Mouse (Mus musculus) MEL (cell line): ENCODE results near the gene Iqck. TPM values are rescaled to one million over a fixed set of nuclear protein-coding genes. Genes with fewer than 3 reads are reported as not detected.

Source experiments
- DNase-seq: peaks from one replicate; pipeline ENCODE4 v3.0.0; 2011; ENCODE audit warnings: low read depth, low spot score
- H3K27ac ChIP-seq: 2 replicates; pipeline ENCODE4 v1.5.1; 2012; ENCODE audit warnings: low read depth, mild to moderate bottlenecking, control low read depth, low read length, moderate library complexity; ENCODE audit not compliant: control insufficient read depth
- H3K27me3 ChIP-seq, 2 experiments: fragments of 150-350 bp in 1 of 2; sonication (generic) in 1 of 2; 2 replicates each; pipeline ENCODE4 v1.6.1; 2012; ENCODE audit warnings: low read length in 2 of 2, mild to moderate bottlenecking in 2 of 2, improper control_type of control experiment in 1 of 2, moderate library complexity in 1 of 2; ENCODE audit not compliant: insufficient read depth in 2 of 2, control insufficient read depth in 1 of 2
- H3K36me3 ChIP-seq, 2 experiments: 2 replicates each; pipeline ENCODE4 v1.6.1; 2012 to 2014; ENCODE audit warnings: low read length in 2 of 2, improper control_type of control experiment in 1 of 2, inconsistent platforms in 1 of 2, mild to moderate bottlenecking in 1 of 2; ENCODE audit not compliant: insufficient read depth in 2 of 2, control insufficient read depth in 1 of 2
- H3K4me1 ChIP-seq, 2 experiments: fragments of 150-350 bp in 1 of 2; sonication (generic) in 1 of 2; 2 replicates each; pipeline ENCODE4 v1.6.1; 2012; ENCODE audit warnings: low read length in 2 of 2, improper control_type of control experiment in 1 of 2, mild to moderate bottlenecking in 1 of 2; ENCODE audit not compliant: insufficient read depth in 2 of 2, control insufficient read depth in 1 of 2
- H3K4me3 ChIP-seq, 2 experiments: fragments of 150-350 bp in 1 of 2; sonication (generic) in 1 of 2; 2 replicates each; pipeline ENCODE4 v1.5.1; 2012; ENCODE audit warnings: low read depth in 2 of 2, low read length in 2 of 2, mild to moderate bottlenecking in 2 of 2, moderate library complexity in 2 of 2, control low read depth in 1 of 2, improper control_type of control experiment in 1 of 2; ENCODE audit not compliant: control insufficient read depth in 1 of 2, insufficient read depth in 1 of 2
- H3K79me2 ChIP-seq: 2 replicates; pipeline ENCODE4 v1.6.1; 2012; ENCODE audit warnings: mild to moderate bottlenecking, low read length, moderate library complexity; ENCODE audit not compliant: control insufficient read depth, poor library complexity, insufficient read depth
- H3K9ac ChIP-seq: 2 replicates; pipeline ENCODE4 v1.6.1; 2012; ENCODE audit warnings: low read depth, mild to moderate bottlenecking, control low read depth, low read length, moderate library complexity; ENCODE audit not compliant: control insufficient read depth, poor library complexity, severe bottlenecking
- H3K9me3 ChIP-seq: fragments of 150-350 bp; sonication (generic); replicated peaks from 2 replicates; pipeline ENCODE4 v1.6.1; 2012; ENCODE audit warnings: mild to moderate bottlenecking, low read length, improper control_type of control experiment, moderate library complexity; ENCODE audit not compliant: insufficient read depth
- BHLHE40 ChIP-seq: IDR thresholded peaks from 2 replicates; pipeline ENCODE4 v1.6.1; 2012; ENCODE audit warnings: low read depth, mild to moderate bottlenecking, inconsistent platforms, low read length, improper control_type of control experiment, borderline replicate concordance
- CHD1 ChIP-seq: IDR thresholded peaks from 2 replicates; pipeline ENCODE4 v1.6.1; 2012; ENCODE audit warnings: low read depth, mild to moderate bottlenecking, inconsistent platforms, low read length, improper control_type of control experiment
- CHD2 ChIP-seq: IDR thresholded peaks from 2 replicates; pipeline ENCODE4 v1.6.1; 2011; ENCODE audit warnings: low read length, improper control_type of control experiment
- CTCF ChIP-seq, 3 experiments: IDR thresholded peaks in 2 of 3; conservative IDR thresholded peaks in 1 of 3; 2 replicates each; pipeline ENCODE4 v1.5.1; 2011 to 2012; ENCODE audit warnings: low read length in 3 of 3, low read depth in 2 of 3, mild to moderate bottlenecking in 2 of 3, improper control_type of control experiment in 1 of 3, inconsistent platforms in 1 of 3, mixed read lengths in 1 of 3, moderate library complexity in 1 of 3; ENCODE audit not compliant: control insufficient read depth in 1 of 3, insufficient read depth in 1 of 3, poor library complexity in 1 of 3, severe bottlenecking in 1 of 3
- ELF1 ChIP-seq: IDR thresholded peaks from 2 replicates; pipeline ENCODE4 v1.6.1; 2014; ENCODE audit warnings: low read depth, mild to moderate bottlenecking, inconsistent platforms, low read length, improper control_type of control experiment, moderate library complexity
- EP300 ChIP-seq, 2 experiments: IDR thresholded peaks; 2 replicates each; pipeline ENCODE4 v1.6.1; 2011; ENCODE audit warnings: improper control_type of control experiment in 2 of 2, low read length in 2 of 2, low read depth in 1 of 2, mild to moderate bottlenecking in 1 of 2
- ETS1 ChIP-seq: IDR thresholded peaks from 2 replicates; pipeline ENCODE4 v1.6.1; 2012; ENCODE audit warnings: low read depth, mild to moderate bottlenecking, inconsistent platforms, low read length, improper control_type of control experiment, moderate library complexity
- GABPA ChIP-seq: IDR thresholded peaks from 2 replicates; pipeline ENCODE4 v1.6.1; 2012; ENCODE audit warnings: low read depth, mild to moderate bottlenecking, inconsistent platforms, low read length, improper control_type of control experiment, moderate library complexity
- GATA1 ChIP-seq: IDR thresholded peaks from 2 replicates; pipeline ENCODE4 v1.6.1; 2011; ENCODE audit warnings: low read depth, low read length, improper control_type of control experiment
- HCFC1 ChIP-seq: IDR thresholded peaks from 2 replicates; pipeline ENCODE4 v1.6.1; 2012; ENCODE audit warnings: low read depth, mild to moderate bottlenecking, inconsistent platforms, low read length, improper control_type of control experiment, moderate library complexity
- JUND ChIP-seq: IDR thresholded peaks from 2 replicates; pipeline ENCODE4 v1.6.1; 2011; ENCODE audit warnings: low read depth, mild to moderate bottlenecking, improper control_type of control experiment, low read length
- MAFK ChIP-seq: IDR thresholded peaks from 2 replicates; pipeline ENCODE4 v1.6.1; 2011; ENCODE audit warnings: low read depth, mild to moderate bottlenecking, low read length, improper control_type of control experiment, borderline replicate concordance
- MAX ChIP-seq: IDR thresholded peaks from 2 replicates; pipeline ENCODE4 v1.6.1; 2011; ENCODE audit warnings: low read length, improper control_type of control experiment
- MAZ ChIP-seq: IDR thresholded peaks from 2 replicates; pipeline ENCODE4 v1.6.1; 2012; ENCODE audit warnings: low read depth, mild to moderate bottlenecking, inconsistent platforms, low read length, improper control_type of control experiment
- MEF2A ChIP-seq: IDR thresholded peaks from 2 replicates; pipeline ENCODE4 v1.6.1; 2014; ENCODE audit warnings: low read depth, mild to moderate bottlenecking, inconsistent platforms, low read length, improper control_type of control experiment; ENCODE audit not compliant: poor library complexity, insufficient replicate concordance, severe bottlenecking; ENCODE audit errors: extremely low read depth
- MXI1 ChIP-seq: IDR thresholded peaks from 2 replicates; pipeline ENCODE4 v1.6.1; 2011; ENCODE audit warnings: mild to moderate bottlenecking, low read depth, low read length, improper control_type of control experiment
- MYB ChIP-seq: IDR thresholded peaks from 2 replicates; pipeline ENCODE4 v1.6.1; 2011; ENCODE audit warnings: mild to moderate bottlenecking, low read depth, low read length, improper control_type of control experiment
- NELFE ChIP-seq: IDR thresholded peaks from 2 replicates; pipeline ENCODE4 v1.6.1; 2011; ENCODE audit warnings: low read depth, low read length, improper control_type of control experiment
- NRF1 ChIP-seq: IDR thresholded peaks from 2 replicates; pipeline ENCODE4 v1.6.1; 2014; ENCODE audit warnings: low read depth, mild to moderate bottlenecking, inconsistent platforms, low read length, improper control_type of control experiment, moderate library complexity; ENCODE audit not compliant: poor library complexity, insufficient read depth, severe bottlenecking
- POLR2A ChIP-seq, 2 experiments: IDR thresholded peaks; 2 replicates each; pipeline ENCODE4 v1.6.1; 2011 to 2012; ENCODE audit warnings: low read length in 2 of 2, mild to moderate bottlenecking in 2 of 2, control low read depth in 1 of 2, improper control_type of control experiment in 1 of 2, low read depth in 1 of 2, moderate library complexity in 1 of 2; ENCODE audit not compliant: control insufficient read depth in 1 of 2, insufficient read depth in 1 of 2, poor library complexity in 1 of 2
- POLR2AphosphoS2 ChIP-seq: IDR thresholded peaks from 2 replicates; pipeline ENCODE4 v1.6.1; 2011; ENCODE audit warnings: low read length, improper control_type of control experiment
- POLR2AphosphoS5 ChIP-seq: IDR thresholded peaks from 2 replicates; pipeline ENCODE4 v1.6.1; 2012; ENCODE audit warnings: low read depth, borderline replicate concordance, mild to moderate bottlenecking, inconsistent platforms, low read length, moderate library complexity, mixed read lengths
- RAD21 ChIP-seq: IDR thresholded peaks from 2 replicates; pipeline ENCODE4 v1.6.1; 2011; ENCODE audit warnings: mild to moderate bottlenecking, low read depth, low read length, improper control_type of control experiment
- RCOR1 ChIP-seq: IDR thresholded peaks from 2 replicates; pipeline ENCODE4 v1.6.1; 2012; ENCODE audit warnings: low read depth, mild to moderate bottlenecking, inconsistent platforms, low read length, improper control_type of control experiment
- TAL1 ChIP-seq: IDR thresholded peaks from 2 replicates; pipeline ENCODE4 v1.6.1; 2012; ENCODE audit warnings: mild to moderate bottlenecking, inconsistent platforms, low read length, moderate library complexity, mixed read lengths
- TBP ChIP-seq: IDR thresholded peaks from 2 replicates; pipeline ENCODE4 v1.8.0; 2011; ENCODE audit warnings: low read depth, low read length, improper control_type of control experiment
- TCF12 ChIP-seq: IDR thresholded peaks from 2 replicates; pipeline ENCODE4 v1.6.1; 2014; ENCODE audit warnings: low read depth, mild to moderate bottlenecking, inconsistent platforms, low read length, improper control_type of control experiment, moderate library complexity
- UBTF ChIP-seq: IDR thresholded peaks from 2 replicates; pipeline ENCODE4 v1.6.1; 2012; ENCODE audit warnings: low read depth, mild to moderate bottlenecking, inconsistent platforms, low read length, improper control_type of control experiment, moderate library complexity, borderline replicate concordance; ENCODE audit not compliant: insufficient read depth
- USF1 ChIP-seq: IDR thresholded peaks from 2 replicates; pipeline ENCODE4 v1.6.1; 2014; ENCODE audit warnings: low read depth, mild to moderate bottlenecking, inconsistent platforms, low read length, improper control_type of control experiment, moderate library complexity
- USF2 ChIP-seq, 2 experiments: IDR thresholded peaks; 2 replicates each; pipeline ENCODE4 v1.6.1; 2011 to 2012; ENCODE audit warnings: improper control_type of control experiment in 2 of 2, low read length in 2 of 2, borderline replicate concordance in 1 of 2, inconsistent platforms in 1 of 2, low read depth in 1 of 2, mild to moderate bottlenecking in 1 of 2; ENCODE audit not compliant: insufficient read depth in 1 of 2
- ZC3H11A ChIP-seq: IDR thresholded peaks from 2 replicates; pipeline ENCODE4 v1.6.1; 2012; ENCODE audit warnings: low read depth, mild to moderate bottlenecking, inconsistent platforms, low read length, improper control_type of control experiment
- ZKSCAN1 ChIP-seq: IDR thresholded peaks from 2 replicates; pipeline ENCODE4 v1.6.1; 2012; ENCODE audit warnings: low read depth, mild to moderate bottlenecking, inconsistent platforms, low read length, improper control_type of control experiment, moderate library complexity
- ZMIZ1 ChIP-seq: IDR thresholded peaks from 2 replicates; pipeline ENCODE4 v1.6.1; 2012; ENCODE audit warnings: low read depth, mild to moderate bottlenecking, inconsistent platforms, low read length, improper control_type of control experiment, moderate library complexity
- polyA plus RNA-seq, 2 experiments: library from polyadenylated mRNA; stranded (reverse) in 1 of 2; unstranded in 1 of 2; fragments of >175 nt in 1 of 2; fragments of >200 nt in 1 of 2; gene quantifications; 2 replicates each; pipeline versions ENCODE4 v1.2.1 to v1.2.4; 2012; ENCODE audit warnings: low replicate concordance in 2 of 2, low read depth in 1 of 2; ENCODE audit not compliant: insufficient read length in 2 of 2, insufficient read depth in 1 of 2, missing spikeins in 1 of 2
- total RNA-seq: library from RNA; depleted of rRNA; stranded (reverse); fragments of 300-350 nt; gene quantifications from 2 replicates; pipeline ENCODE4 v1.2.3, GENCODE M21; 2012

Gene Iqck
- total and polyA plus RNA-seq, 3 experiments: 0.39 to 0.40 TPM; not detected in 1

DNA sequence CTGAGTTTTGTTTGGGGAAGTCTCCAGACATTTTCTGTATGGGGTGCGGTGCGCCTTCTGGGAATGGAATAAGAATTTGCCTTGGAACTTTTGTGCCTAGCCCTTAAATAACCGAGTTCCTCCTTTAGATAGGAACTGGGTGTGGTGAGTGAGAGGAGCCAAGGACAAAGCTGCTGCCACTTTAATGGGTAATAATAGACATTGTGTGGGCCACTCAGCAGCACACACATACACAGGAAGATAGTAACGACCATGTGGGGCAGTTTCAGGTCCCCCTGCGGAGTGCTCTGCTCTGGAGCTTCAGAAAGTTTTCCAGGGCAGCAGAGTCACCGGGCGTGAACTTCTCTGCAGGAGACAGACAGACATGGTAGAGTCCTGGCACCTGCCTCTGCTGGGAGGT lies 34.2 kb upstream of the Iqck start (continued):
- no peak for TF ChIP-seq POLR2AphosphoS5
- no peak for TF ChIP-seq HCFC1

DNA sequence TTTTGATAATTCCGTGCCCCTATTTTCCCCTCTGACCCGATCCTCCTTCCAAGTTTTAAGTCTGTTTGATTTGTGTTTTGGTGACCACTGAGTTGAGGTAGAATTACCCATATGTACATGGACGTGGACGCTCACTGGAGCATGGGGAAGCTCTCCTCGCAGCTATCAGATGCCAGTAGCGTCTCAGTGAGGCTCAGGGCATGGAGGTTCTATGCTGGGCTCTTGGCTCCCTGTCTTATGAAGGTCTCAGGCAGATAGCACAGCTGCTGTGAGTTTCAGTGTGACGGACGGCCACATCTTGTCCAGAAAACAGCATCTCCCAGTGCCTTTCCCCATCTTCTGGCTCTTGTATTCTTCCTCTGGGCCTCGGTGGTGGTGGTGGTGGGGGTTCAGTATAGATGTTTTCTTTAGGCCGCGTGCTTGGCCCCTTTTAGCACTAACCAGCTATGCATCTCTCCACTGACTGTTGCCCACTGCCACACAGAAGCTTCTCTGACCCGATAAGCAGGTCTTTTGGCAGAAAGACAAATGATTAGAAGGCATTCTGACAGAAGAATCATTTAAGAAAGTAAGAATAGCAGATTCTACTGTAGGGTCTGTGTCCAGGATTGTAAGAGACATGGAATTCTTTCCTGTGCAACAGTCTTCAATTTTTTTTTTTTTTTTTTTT lies 33.5 kb upstream of the Iqck start:
- peaks cover 4 to 9% of the 10 kb centered on the region in 2 experiments for H3K36me3 ChIP-seq
- no peaks in the 10 kb centered on the region for H3K9me3 ChIP-seq
- H3K79me2 ChIP-seq: no peaks in the 10 kb centered on the region
- H3K4me3 ChIP-seq: peak overlapping the region; percentile 42 to 49
- peak overlapping the region; percentile 78 for H3K27ac ChIP-seq
- no peaks in the 10 kb centered on the region for H3K27me3 ChIP-seq
- peak; percentile 77 for DNase-seq
- peaks cover 0 to 15% of the 10 kb centered on the region in 2 experiments; a peak in 2 of 4 replicates for H3K4me1 ChIP-seq
- peak overlapping the region; percentile 53 for H3K9ac ChIP-seq
- TF ChIP-seq CTCF (IDR thresholded peaks at IDR 0.05 in 2 of 3, conservative IDR thresholded peaks at IDR 0.05 in 1 of 3; ENCODE audit: control insufficient read depth in 1 of 3, insufficient read depth in 1 of 3, low read depth in 2 of 3, low read length in 3 of 3, poor library complexity in 1 of 3, severe bottlenecking in 1 of 3) (no peak), TAL1 (no peak), ETS1 (peak; percentile 32; the same call in 1 of the 2 replicates), USF1 (no peak), USF2 (IDR thresholded peaks at IDR 0.05; ENCODE audit: borderline replicate concordance in 1 of 2, insufficient read depth in 1 of 2, low read depth in 1 of 2, low read length in 2 of 2) (no peak), MEF2A (no peak), MAX (peak; percentile 57; the same call in 1 of the 2 replicates), POLR2AphosphoS2 (no peak), EP300 (IDR thresholded peaks at IDR 0.05; ENCODE audit: low read depth in 1 of 2, low read length in 2 of 2) (peak; percentile 35 to 48; a peak in 3 of 4 replicates), GABPA (no peak), NRF1 (no peak), UBTF (no peak), RCOR1 (no peak), ZC3H11A (no peak), JUND (no peak), POLR2A (IDR thresholded peaks at IDR 0.05; ENCODE audit: control insufficient read depth in 1 of 2, insufficient read depth in 1 of 2, low read depth in 1 of 2, low read length in 2 of 2, poor library complexity in 1 of 2) (no peak), TBP (no peak), ELF1 (no peak), MYB (no peak), POLR2AphosphoS5 (no peak), RAD21 (no peak), ZMIZ1 (no peak), BHLHE40 (0 out of 2 replicates have a peak, but pooled peaks have one; percentile 9), NELFE (peak; percentile 37), MAFK (no peak), MXI1 (peak; percentile 52; the same call in 1 of the 2 replicates), HCFC1 (no peak), ZKSCAN1 (no peak), CHD2 (no peak), GATA1 (peak; percentile 60), MAZ (no peak), TCF12 (peak; percentile 64), CHD1 (peak; percentile 75; the same call in 1 of the 2 replicates)
